Comparison of ENCODE assay signal across 8 mouse cellular contexts in genomic region chr17:6697224-6697775, GRCm38 (mm10). TPM values are rescaled to one million over a fixed set of nuclear protein-coding genes. Genes with fewer than 3 reads are reported as not detected.
DNase-seq lines count a peak whose midpoint lies in the region; ATAC-seq lines count a peak whose summit lies in the region.
"Not testable (repeated sequence)": the region's sequence is repeated elsewhere in the genome, so short reads cannot be mapped to it uniquely, and the experiment has no call there.

No protein-coding gene starts in this region.

- not testable (repeated sequence) for H3K36me3 ChIP-seq in hindbrain, embryonic 13.5 days; lung, embryonic 16.5 days (ENCODE audit: control insufficient read depth, insufficient read depth, low read length)

- not testable (repeated sequence) for H3K4me1 ChIP-seq in hindbrain, embryonic 13.5 days (replicated peaks); lung, embryonic 16.5 days (replicated peaks; ENCODE audit: control insufficient read depth, insufficient read depth, low read length)

- not testable (repeated sequence) for H3K9ac ChIP-seq in hindbrain, embryonic 13.5 days; lung, embryonic 16.5 days (ENCODE audit: low read length)

- H3K27me3 ChIP-seq in hindbrain, embryonic 13.5 days; lung, embryonic 16.5 days (ENCODE audit: control insufficient read depth, insufficient read depth, low read depth, low read length): not testable (repeated sequence)

- H3K27ac ChIP-seq in hindbrain, embryonic 13.5 days; lung, embryonic 16.5 days (ENCODE audit: low read length): not testable (repeated sequence)

- H3K4me2 ChIP-seq in hindbrain, embryonic 13.5 days; lung, embryonic 16.5 days (ENCODE audit: low read depth, low read length): not testable (repeated sequence)

- ATAC-seq in hindbrain, embryonic 13.5 days (ENCODE audit: low FRiP score) = peak; percentile 57; the same call in 1 of the 2 replicates
- ATAC-seq in lung, embryonic 16.5 days (ENCODE audit: low read depth) = peak; percentile 73; the same call in 1 of the 2 replicates
- peak; percentile 87 for ATAC-seq in neutrophil, adult 5-6 weeks (ENCODE audit: extremely low read depth, insufficient number of reproducible peaks, low FRiP score, poor library complexity, severe bottlenecking)

- H3K9me3 ChIP-seq in hindbrain, embryonic 13.5 days; lung, embryonic 16.5 days (ENCODE audit: control insufficient read depth, low read length): not testable (repeated sequence)

- not testable (repeated sequence) for H3K4me3 ChIP-seq in hindbrain, embryonic 13.5 days; lung, embryonic 16.5 days (ENCODE audit: low read length)

- WGBS in hindbrain, embryonic 13.5 days = 25% methylated on average over 4 of the region's 4 CpGs
- 35% methylated on average over 3 of the region's 4 CpGs for WGBS in lung, embryonic 16.5 days

- peak; percentile 63 for DNase-seq in NIH3T3 (ENCODE audit: low read depth)
- DNase-seq in cerebellum, adult 9-11 months = peak; percentile 53
- DNase-seq in frontal cortex, adult 2 months (ENCODE audit: extremely low spot score in 1 of 2, low spot score in 1 of 2) = peak; percentile 58 to 77
- peak; percentile 63 to 77 for DNase-seq in layer of hippocampus, adult 8-10 months (ENCODE audit: low spot score in 2 of 2)
- peak; percentile 64 to 68 for DNase-seq in thymus, postnatal 36 days

RNA-seq across cellular contexts. Expression of gene Sytl3, which starts 38.4 kb away (rescaled TPM):
- polyA plus RNA-seq in frontal cortex, adult 2 months (2012; rRNA removed) = 0.04 and 0.30 TPM in 2 replicates
- polyA plus RNA-seq in hindbrain, embryonic 13.5 days (2015; fragmentation: Nextera tagmentation; extraction: Ambion mirVana) = 0.40 and 0.78 TPM in 2 replicates
- total RNA-seq in layer of hippocampus, adult 8-10 months (2022) = under 1 TPM in 2 of 4 experiments, not detected in 2; 0.25 to 0.79 TPM
- 0.90 and 1.2 TPM in 2 replicates for polyA plus RNA-seq in lung, embryonic 16.5 days (2015; fragmentation: Nextera tagmentation; extraction: Ambion mirVana)
- total RNA-seq in neutrophil, adult 5-6 weeks (2017) = 5.5 and 6.4 TPM in 2 replicates

RNA-seq across cellular contexts. Expression of gene Dynlt1f, which starts 41.6 kb away (rescaled TPM):
- polyA plus RNA-seq in frontal cortex, adult 2 months (2012; rRNA removed) = 28.7 and 29.3 TPM in 2 replicates
- 338 and 340 TPM in 2 replicates for polyA plus RNA-seq in hindbrain, embryonic 13.5 days (2015; fragmentation: Nextera tagmentation; extraction: Ambion mirVana)
- total RNA-seq in layer of hippocampus, adult 8-10 months (2022) = 10 to 100 TPM; 19.8 to 34.2 (median 27.3) TPM
- polyA plus RNA-seq in lung, embryonic 16.5 days (2015; fragmentation: Nextera tagmentation; extraction: Ambion mirVana) = 258 and 269 TPM in 2 replicates
- 122 and 128 TPM in 2 replicates for total RNA-seq in neutrophil, adult 5-6 weeks (2017)
